Mouse (Mus musculus) liver (tissue): ENCODE data around the gene Nbea.

Source experiments
- DNase-seq: peaks from one replicate; pipeline ENCODE4 v3.0.0-alpha.2; 2020; ENCODE audit warnings: mixed read lengths

The Nbea gene

GRCm38 (mm10) chr3:55824864-55825263, 358.6 kb downstream of the Nbea start:
- no peak for DNase-seq

- DNase-seq = no peak
These were observed 363.9 kb downstream of the Nbea start for GRCm38 (mm10) chr3:55819598-55819997.

DNA sequence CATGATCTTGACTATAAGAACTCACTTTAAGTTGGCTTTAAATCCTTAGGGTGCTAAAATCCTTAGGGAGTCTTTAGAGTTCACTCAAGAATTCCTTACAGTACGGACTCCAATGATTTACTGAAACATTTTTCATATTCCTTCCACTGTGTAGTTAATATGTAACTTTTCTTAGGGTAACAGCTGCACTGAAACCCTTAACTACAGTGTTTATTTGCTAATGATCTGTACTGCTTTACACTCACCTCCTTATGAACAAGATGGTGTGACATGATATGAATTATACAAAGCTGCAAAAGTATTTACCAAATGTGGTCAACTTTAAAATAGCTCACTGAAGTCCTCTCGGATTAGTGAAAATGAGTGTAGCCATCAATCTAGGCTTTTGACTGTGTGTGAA, 365.4 kb downstream of the Nbea start:
- no peak for DNase-seq

- peak; percentile 23 for DNase-seq
These were observed 366.7 kb downstream of the Nbea start for GRCm38 (mm10) chr3:55816638-55817375.

- no peak for DNase-seq
These were observed 367.4 kb downstream of the Nbea start for GRCm38 (mm10) chr3:55816096-55816495.

GRCm38 (mm10) chr3:55814993-55815625, 368.4 kb downstream of the Nbea start:
- no peak for DNase-seq

DNA sequence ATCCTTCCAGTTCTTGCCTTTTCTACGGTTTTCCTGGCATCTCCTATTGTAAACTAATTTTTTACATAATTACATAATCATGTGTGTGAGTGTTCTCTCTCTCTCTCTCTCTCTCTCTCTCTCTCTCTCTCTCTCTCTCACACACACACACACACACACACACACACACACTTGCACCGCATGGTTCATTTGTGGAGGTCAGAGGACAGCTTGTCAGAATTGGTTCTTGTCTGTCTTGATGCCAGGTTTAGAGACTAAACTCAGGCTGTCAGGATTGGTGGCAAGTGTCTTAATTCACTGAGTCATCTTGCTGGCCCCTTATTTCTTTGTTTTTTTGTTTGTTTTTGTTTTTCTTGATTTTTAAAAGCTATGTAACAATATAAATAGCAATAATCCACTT, 388.7 kb downstream of the Nbea start:
- no peak for DNase-seq

DNA sequence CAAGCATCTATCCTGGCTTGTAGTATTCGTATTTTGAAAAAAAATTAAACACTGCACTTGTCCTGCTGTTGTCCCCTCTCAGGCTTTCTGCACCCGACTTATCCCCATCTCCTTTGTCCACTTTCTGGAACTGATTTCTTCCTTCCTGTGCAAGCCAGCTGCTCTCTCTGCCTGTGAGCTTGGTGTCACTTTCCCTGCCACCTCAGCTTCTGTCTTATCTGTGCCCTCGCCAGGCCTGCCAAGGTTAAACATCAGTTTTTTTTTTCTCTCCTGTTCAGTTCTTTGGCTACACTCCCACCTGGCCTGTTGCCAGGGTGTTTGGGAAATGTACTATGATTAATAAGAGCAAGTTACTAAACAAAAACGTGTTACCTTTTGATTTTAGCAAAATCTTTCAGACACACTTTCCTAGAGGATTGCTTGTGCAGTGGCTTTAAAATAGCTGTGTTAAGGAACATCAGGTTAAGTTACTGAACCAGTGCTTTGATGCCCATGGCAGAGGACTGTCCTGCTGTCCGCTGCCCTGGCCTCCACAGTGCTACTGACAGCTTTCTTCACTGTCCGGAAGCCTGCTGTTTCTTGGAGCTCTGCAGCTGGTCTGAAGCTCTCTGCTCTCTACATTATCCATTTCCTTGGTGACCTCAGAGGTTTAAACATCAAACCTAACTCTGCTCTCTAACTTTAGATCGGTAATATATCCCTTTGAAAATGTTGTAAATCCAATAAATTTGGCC, 389.5 kb downstream of the Nbea start:
- no peak for DNase-seq

GRCm38 (mm10) chr3:55792251-55792650, 391.2 kb downstream of the Nbea start:
- DNase-seq = no peak

DNA sequence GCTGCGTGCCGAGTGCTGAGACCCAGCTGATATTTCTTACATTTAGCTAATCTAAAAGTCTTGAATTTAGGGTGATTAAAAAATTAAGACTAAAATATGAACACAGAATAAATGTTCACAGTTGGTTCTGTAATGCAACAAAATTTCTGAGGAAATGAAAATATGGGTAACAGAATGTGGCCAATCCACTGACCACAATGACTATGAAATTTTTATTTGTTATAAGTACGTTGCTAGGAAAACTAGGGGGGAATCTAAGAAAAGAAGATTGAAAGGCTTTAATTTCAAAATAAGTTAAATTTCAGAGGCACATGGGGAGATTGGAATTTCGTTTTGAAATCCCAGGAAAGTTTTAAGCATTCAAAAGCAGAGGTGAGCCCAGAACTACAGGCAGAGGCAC, 392.9 kb downstream of the Nbea start:
- no peak for DNase-seq

DNA sequence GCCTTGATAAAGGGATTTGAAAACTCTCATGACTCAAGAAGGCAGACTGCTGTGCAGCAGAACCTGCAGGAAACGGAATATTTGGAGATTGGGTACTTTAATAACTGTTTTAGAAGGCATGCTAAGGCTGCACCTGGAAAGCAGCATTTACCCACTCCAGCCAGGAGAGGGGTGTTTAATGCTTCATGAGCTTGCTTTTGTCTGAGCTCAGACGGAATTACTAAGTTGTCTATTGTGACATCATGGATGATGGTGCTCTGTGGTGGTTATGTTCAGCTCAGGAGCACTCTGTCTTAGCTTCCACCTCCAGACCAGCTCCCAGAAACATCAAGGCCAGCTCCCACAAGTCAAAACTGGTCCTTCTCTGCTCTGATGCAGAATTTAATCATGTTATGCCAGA, 393.6 kb downstream of the Nbea start:
- DNase-seq = no peak

- DNase-seq = no peak
These were observed 394.8 kb downstream of the Nbea start for GRCm38 (mm10) chr3:55788621-55789201.

- DNase-seq = no peak
These were observed 395.3 kb downstream of the Nbea start for GRCm38 (mm10) chr3:55788214-55788586.

- peak; percentile 41 for DNase-seq
These were observed 395.9 kb downstream of the Nbea start for GRCm38 (mm10) chr3:55787487-55788213.

GRCm38 (mm10) chr3:55786835-55787486, 396.5 kb downstream of the Nbea start:
- no peak for DNase-seq

DNA sequence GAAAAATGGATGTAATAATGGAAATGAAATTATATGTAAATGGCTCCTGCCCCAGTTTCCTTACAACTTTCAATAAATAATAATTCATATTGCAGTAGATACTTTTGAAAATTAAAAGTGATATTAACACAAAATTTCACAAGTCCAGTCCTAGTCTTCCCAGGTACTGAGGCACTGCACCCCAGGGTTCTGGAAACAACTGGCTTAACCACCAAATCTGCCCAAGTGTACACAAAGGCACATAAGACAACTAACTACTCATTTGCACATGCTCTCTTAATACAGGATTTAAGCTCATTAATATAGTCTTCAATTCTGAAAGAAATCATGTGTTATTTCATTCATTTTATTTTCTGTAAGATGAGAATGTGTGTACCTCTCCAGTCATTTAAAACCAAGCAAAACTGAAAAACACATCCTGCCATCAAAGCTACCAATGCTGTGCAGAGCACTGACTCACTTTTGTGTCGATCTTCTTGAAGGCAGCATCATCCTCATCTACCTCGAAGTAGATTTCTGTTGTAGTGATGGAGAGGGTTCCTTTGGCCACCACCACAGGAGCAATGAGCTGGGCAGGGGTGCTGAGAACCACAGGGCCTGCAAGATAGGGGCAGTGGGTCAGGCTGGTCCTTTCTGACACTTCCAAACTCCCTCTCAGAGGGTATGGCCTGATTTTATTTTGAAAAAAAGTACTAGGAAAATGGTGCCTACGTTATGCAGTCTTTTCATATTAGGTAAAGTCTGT, 397.3 kb downstream of the Nbea start:
- no peak for DNase-seq

- no peak for DNase-seq
These were observed 398.1 kb downstream of the Nbea start for GRCm38 (mm10) chr3:55785266-55785980.

- DNase-seq = no peak
These were observed 399.4 kb downstream of the Nbea start for GRCm38 (mm10) chr3:55784101-55784500.

DNA sequence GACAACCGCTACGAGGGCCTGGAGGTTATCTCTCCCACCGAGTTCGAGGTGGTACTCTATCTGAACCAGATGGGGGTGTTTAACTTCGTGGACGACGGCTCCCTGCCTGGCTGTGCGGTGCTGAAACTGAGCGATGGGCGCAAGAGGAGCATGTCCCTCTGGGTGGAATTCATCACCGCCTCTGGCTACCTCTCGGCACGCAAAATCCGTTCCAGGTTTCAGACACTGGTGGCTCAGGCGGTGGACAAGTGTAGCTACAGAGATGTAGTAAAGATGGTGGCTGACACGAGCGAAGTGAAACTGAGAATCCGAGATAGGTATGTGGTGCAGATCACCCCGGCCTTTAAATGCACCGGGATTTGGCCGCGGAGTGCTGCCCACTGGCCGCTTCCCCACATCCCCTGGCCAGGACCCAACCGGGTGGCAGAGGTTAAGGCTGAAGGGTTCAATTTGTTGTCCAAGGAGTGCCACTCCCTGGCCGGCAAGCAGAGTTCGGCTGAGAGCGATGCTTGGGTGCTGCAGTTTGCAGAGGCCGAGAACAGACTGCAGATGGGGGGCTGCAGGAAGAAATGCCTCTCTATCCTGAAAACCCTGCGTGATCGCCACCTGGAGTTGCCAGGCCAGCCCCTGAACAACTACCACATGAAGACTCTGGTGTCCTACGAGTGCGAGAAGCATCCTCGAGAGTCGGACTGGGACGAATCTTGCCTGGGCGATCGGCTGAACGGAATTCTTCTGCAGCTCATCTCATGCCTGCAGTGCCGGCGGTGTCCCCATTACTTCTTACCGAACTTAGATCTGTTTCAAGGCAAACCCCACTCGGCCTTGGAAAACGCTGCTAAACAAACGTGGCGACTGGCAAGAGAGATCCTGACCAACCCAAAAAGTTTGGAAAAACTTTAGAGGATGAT, 400.1 kb downstream of the Nbea start:
- peak; percentile 16 for DNase-seq

GRCm38 (mm10) chr3:55782771-55783170, 400.7 kb downstream of the Nbea start:
- no peak for DNase-seq
